Mouse (Mus musculus): ENCODE measurements around the gene Trpm3.

Gene Trpm3

GRCm38 (mm10) chr19:23036782-23037477, 898.1 kb downstream of the Trpm3 start:
- DNase-seq (ENCODE audit: low spot score) = no peak

- DNase-seq (ENCODE audit: low spot score) = no peak
Measured at GRCm38 (mm10) chr19:23037499-23037898, 898.7 kb downstream of the Trpm3 start.

- DNase-seq (ENCODE audit: low spot score) = no peak
Measured at GRCm38 (mm10) chr19:23038321-23038720, 899.5 kb downstream of the Trpm3 start.

GRCm38 (mm10) chr19:23041483-23042167, 902.8 kb downstream of the Trpm3 start:
- no peak for DNase-seq (ENCODE audit: low spot score)

- DNase-seq (ENCODE audit: low spot score) = no peak
Measured at GRCm38 (mm10) chr19:23042168-23042733, 903.4 kb downstream of the Trpm3 start.

- DNase-seq (ENCODE audit: low spot score) = no peak
Measured at GRCm38 (mm10) chr19:23043699-23044098, 904.9 kb downstream of the Trpm3 start.

Data from ovary, postnatal 36 days (tissue).